Mouse (Mus musculus) embryonic facial prominence, embryonic 10.5 days (tissue): ENCODE measurements around the gene Sstr1. TPM values are rescaled to one million over a fixed set of nuclear protein-coding genes. Genes with fewer than 3 reads are reported as not detected.

Experiments
- DNase-seq: peaks from one replicate; pipeline ENCODE4 v3.0.0-alpha.2; 2017; ENCODE audit warnings: low spot score
- H3K27ac ChIP-seq: fragments of 300-500 bp; sonication (generic); replicated peaks from 2 replicates; pipeline ENCODE4 v1.5.1; 2016; ENCODE audit warnings: mild to moderate bottlenecking
- H3K27me3 ChIP-seq: fragments of 300-500 bp; sonication (generic); replicated peaks from 2 replicates; pipeline ENCODE4 v1.6.1; 2016; ENCODE audit warnings: low read depth, mild to moderate bottlenecking; ENCODE audit not compliant: poor library complexity, severe bottlenecking
- H3K36me3 ChIP-seq: fragments of 300-500 bp; sonication (generic); replicated peaks from 2 replicates; pipeline ENCODE4 v1.6.1; 2016; ENCODE audit warnings: mild to moderate bottlenecking, moderate library complexity
- H3K4me1 ChIP-seq: fragments of 300-500 bp; sonication (generic); 2 replicates; pipeline ENCODE4 v1.6.1; 2016
- H3K4me3 ChIP-seq: fragments of 300-500 bp; sonication (generic); 2 replicates; pipeline ENCODE4 v1.5.1; 2016; ENCODE audit warnings: mild to moderate bottlenecking, moderate library complexity
- H3K9me3 ChIP-seq: fragments of 300-500 bp; sonication (generic); 2 replicates; pipeline ENCODE4 v1.6.1; 2016; ENCODE audit warnings: mild to moderate bottlenecking
- WGBS: fragments of 180-500 bp; shearing (Covaris S2); methylation state at CpG from one replicate; pipeline ENCODE4 v1.1.7; 2016; 5-methylcytosine and 5-hydroxymethylcytosine counted together
- polyA plus RNA-seq: library from polyadenylated mRNA; unstranded; fragments of >200 nt; fragmentation: Nextera tagmentation; extraction: Ambion mirVana; gene quantifications from 2 replicates; pipeline ENCODE4 v1.2.1, GENCODE M21; 2016

Sstr1 gene
- 0.29 and 0.65 TPM in 2 replicates for polyA plus RNA-seq

GRCm38 (mm10) chr12:58211163-58212071, at the start of gene Sstr1:
TSS of gene Sstr1 (plus strand) at chr12:58211772.
- no peaks in the 10 kb centered on the region for H3K9me3 ChIP-seq
- H3K4me3 ChIP-seq = peak within 1 kb of the TSS; percentile 63
- H3K27me3 ChIP-seq = peaks cover 72% of the 10 kb centered on the region
- 14% methylated on average over 21 of the region's 21 CpGs for WGBS
- H3K36me3 ChIP-seq = no peaks in the 10 kb centered on the region
- 0 out of 2 replicates have a peak within 1 kb of the TSS, but pooled peaks have one; percentile 24 for H3K27ac ChIP-seq
- DNase-seq = peak; percentile 15
- peaks cover 37% of the 10 kb centered on the region for H3K4me1 ChIP-seq

DNA sequence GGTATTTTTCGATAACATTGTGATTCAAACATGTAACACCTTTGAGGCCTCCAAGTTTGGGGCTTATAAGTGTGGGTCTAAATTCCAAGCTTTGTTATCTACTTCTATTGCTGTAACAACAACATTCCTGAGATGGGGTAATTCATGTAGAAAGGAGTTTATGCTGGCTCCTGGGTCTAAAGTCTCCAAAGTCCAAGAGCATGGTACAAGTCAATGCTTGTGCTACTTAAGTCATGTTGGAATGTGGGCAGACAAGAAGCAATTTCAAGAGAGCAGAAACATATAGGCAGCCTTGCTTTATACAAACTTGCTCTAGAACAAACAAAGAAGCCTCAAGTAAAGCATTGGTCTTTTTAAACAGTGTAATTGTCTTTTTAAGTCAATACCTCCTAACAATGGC, 12.8 kb upstream of the Sstr1 start:
- H3K27ac ChIP-seq = no peak overlapping the region
- H3K36me3 ChIP-seq = no peaks in the 10 kb centered on the region
- no peak for DNase-seq
- 94% methylated on average over 1 of the region's 1 CpGs for WGBS
- H3K9me3 ChIP-seq = no peaks in the 10 kb centered on the region
- H3K4me3 ChIP-seq = no peak overlapping the region
- H3K4me1 ChIP-seq = no peaks in the 10 kb centered on the region
- H3K27me3 ChIP-seq = no peaks in the 10 kb centered on the region

DNA sequence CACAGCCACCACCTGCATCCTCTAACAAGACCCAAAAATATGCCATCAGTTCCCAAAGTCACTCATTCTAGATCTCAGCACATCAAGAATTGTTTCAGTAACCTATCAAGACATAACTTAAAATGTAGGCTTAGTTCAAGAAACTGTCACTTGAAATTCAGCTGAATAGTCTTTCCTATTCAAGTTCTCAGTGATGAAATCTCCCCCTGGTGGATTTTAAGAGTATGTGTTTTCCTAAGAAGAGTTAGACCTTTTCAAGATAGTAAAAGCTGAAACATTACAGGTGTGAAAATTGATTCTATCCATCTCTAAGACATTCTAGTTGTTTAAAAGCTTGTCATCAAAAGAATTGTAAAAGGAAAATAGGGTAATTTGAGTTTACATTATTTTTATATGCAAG, 10.4 kb upstream of the Sstr1 start:
- H3K9me3 ChIP-seq = no peaks in the 10 kb centered on the region
- no peak for DNase-seq
- H3K27me3 ChIP-seq = no peaks in the 10 kb centered on the region
- H3K27ac ChIP-seq = no peak overlapping the region
- H3K4me3 ChIP-seq = no peak overlapping the region
- H3K4me1 ChIP-seq = no peaks in the 10 kb centered on the region
- H3K36me3 ChIP-seq = no peaks in the 10 kb centered on the region

- no peak overlapping the region for H3K27ac ChIP-seq
- peaks cover 16% of the 10 kb centered on the region for H3K4me1 ChIP-seq
- H3K36me3 ChIP-seq = no peaks in the 10 kb centered on the region
- peaks cover 41% of the 10 kb centered on the region for H3K27me3 ChIP-seq
- H3K4me3 ChIP-seq = no peak overlapping the region
- 89% methylated on average over 1 of the region's 1 CpGs for WGBS
- DNase-seq = no peak
- H3K9me3 ChIP-seq = no peaks in the 10 kb centered on the region
Measured at GRCm38 (mm10) chr12:58207956-58208355, 3.6 kb upstream of the Sstr1 start.

DNA sequence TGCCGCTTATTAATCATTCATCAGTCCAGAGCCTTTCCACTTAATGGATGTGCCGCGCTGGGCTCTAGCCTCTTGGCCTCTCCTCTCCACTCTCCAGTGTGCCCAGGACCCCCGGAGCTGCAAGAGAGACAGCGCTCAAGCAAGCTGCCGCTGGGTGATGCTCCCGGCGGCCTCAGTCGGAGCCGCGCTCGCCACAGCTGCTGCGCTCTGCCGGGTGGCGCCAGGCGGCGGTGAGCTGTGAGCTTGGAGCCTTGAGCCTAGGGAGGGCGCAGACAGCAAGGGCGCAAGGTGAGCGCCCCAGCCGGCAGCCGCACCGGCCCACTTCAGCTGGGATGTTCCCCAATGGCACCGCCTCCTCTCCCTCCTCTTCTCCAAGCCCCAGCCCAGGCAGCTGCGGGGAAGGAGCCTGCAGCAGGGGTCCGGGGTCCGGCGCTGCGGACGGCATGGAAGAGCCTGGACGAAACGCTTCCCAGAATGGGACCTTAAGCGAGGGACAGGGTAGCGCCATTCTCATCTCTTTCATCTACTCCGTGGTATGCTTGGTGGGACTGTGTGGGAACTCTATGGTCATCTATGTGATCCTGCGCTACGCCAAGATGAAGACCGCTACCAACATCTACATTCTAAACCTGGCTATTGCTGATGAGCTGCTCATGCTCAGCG, 820 bp downstream of the Sstr1 start:
- Histone ChIP-seq H3K27ac (0 out of 2 replicates have a peak overlapping the region, but pooled peaks have one; percentile 24), H3K27me3 (peaks cover 78% of the 10 kb centered on the region)

GRCm38 (mm10) chr12:58212924-58213450, 1.4 kb downstream of the Sstr1 start:
- Histone ChIP-seq H3K36me3 (no peaks in the 10 kb centered on the region), H3K27me3 (peaks cover 78% of the 10 kb centered on the region), H3K9me3 (no peaks in the 10 kb centered on the region), H3K4me3 (peak overlapping the region; percentile 63), H3K4me1 (peaks cover 39% of the 10 kb centered on the region), H3K27ac (no peak overlapping the region)
- peak; percentile 45 for DNase-seq
- 3% methylated on average over 29 of the region's 29 CpGs for whole genome bisulfite sequencing

More for the DNA sequence above, 820 bp downstream of the Sstr1 start:
- Histone ChIP-seq H3K4me3 (peak overlapping the region; percentile 63), H3K9me3 (no peaks in the 10 kb centered on the region), H3K36me3 (no peaks in the 10 kb centered on the region), H3K4me1 (peaks cover 39% of the 10 kb centered on the region)
- peak; percentile 72 for DNase-seq
- WGBS = under 1% methylated on average over 39 of the region's 39 CpGs

- under 1% methylated on average over 40 of the region's 40 CpGs for WGBS
- DNase-seq = peak; percentile 80
- no peaks in the 10 kb centered on the region for H3K36me3 ChIP-seq
- H3K27me3 ChIP-seq = peaks cover 78% of the 10 kb centered on the region
- H3K4me1 ChIP-seq = peaks cover 39% of the 10 kb centered on the region
- H3K4me3 ChIP-seq = peak overlapping the region; percentile 63
- H3K27ac ChIP-seq = no peak overlapping the region
- no peaks in the 10 kb centered on the region for H3K9me3 ChIP-seq
Measured at GRCm38 (mm10) chr12:58213451-58214288, 2.1 kb downstream of the Sstr1 start.

GRCm38 (mm10) chr12:58214289-58215136, 2.9 kb downstream of the Sstr1 start:
- 3% methylated on average over 13 of the region's 13 CpGs for whole genome bisulfite sequencing
- peak; percentile 22 for DNase-seq
- Histone ChIP-seq H3K4me3 (peak overlapping the region; percentile 63), H3K4me1 (peaks cover 39% of the 10 kb centered on the region), H3K27ac (no peak overlapping the region), H3K27me3 (peaks cover 69% of the 10 kb centered on the region), H3K9me3 (no peaks in the 10 kb centered on the region), H3K36me3 (no peaks in the 10 kb centered on the region)

DNA sequence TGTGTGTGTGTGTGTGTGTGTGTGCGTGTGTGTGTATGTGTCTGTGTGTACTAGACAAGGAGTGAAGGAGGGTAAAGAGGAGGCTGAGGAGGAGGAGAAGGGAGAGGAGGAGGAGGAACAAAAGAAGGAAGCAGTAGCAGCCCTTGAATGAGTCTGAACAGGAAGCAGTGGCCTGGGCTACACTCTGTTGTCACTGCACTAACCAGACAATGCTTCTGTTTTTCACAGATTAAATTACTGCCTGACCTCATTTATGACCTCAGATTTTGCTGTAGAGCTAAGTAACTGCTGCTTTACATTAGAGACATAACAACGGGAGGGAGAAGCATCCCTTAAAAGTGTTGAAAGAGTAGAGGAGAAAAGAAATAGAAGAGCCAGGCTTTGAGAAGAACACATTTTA, 4.6 kb downstream of the Sstr1 start:
- 41% methylated on average over 2 of the region's 2 CpGs for WGBS
- Histone ChIP-seq H3K27me3 (peaks cover 54% of the 10 kb centered on the region), H3K27ac (no peak overlapping the region), H3K36me3 (no peaks in the 10 kb centered on the region), H3K9me3 (no peaks in the 10 kb centered on the region), H3K4me1 (peaks cover 39% of the 10 kb centered on the region), H3K4me3 (no peak overlapping the region)
- DNase-seq = no peak

DNA sequence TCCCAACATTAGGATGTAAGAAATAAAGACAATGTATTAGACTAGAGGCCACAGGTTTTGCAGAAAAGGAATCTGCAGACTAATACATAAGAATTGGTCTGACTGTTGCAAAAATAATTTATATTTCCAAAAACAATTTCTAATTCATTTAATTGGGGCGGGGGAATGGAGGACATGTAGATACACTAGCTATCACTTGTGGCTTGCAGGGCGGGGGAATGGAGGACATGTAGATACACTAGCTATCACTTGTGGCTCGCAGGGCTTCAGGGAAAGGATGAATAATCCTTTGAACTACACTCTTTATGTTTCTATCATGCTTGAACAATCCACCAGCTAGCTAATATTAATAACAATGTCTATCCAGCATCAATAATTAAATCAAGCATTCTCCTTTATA, 7.5 kb downstream of the Sstr1 start:
- Histone ChIP-seq H3K4me3 (no peak overlapping the region), H3K36me3 (no peaks in the 10 kb centered on the region), H3K27ac (no peak overlapping the region), H3K27me3 (peaks cover 26% of the 10 kb centered on the region), H3K9me3 (no peaks in the 10 kb centered on the region), H3K4me1 (peaks cover 12% of the 10 kb centered on the region)
- DNase-seq = no peak
- 94% methylated on average over 3 of the region's 3 CpGs for whole genome bisulfite sequencing

GRCm38 (mm10) chr12:58225644-58226043, 14.1 kb downstream of the Sstr1 start:
- no peak for DNase-seq
- H3K27me3 ChIP-seq = no peaks in the 10 kb centered on the region
- WGBS = 86% methylated on average over 5 of the region's 5 CpGs
- no peaks in the 10 kb centered on the region for H3K4me1 ChIP-seq
- no peak overlapping the region for H3K27ac ChIP-seq
- H3K4me3 ChIP-seq = no peak overlapping the region
- H3K36me3 ChIP-seq = no peaks in the 10 kb centered on the region
- H3K9me3 ChIP-seq = no peaks in the 10 kb centered on the region
